Mouse (Mus musculus): Measurements from ENCODE around the gene Atxn7l1.
A peak's percentile ranks its signal among the peaks of the same experiment; 100 is the strongest.

Gene Atxn7l1

GRCm38 (mm10) chr12:33322547-33322946 lies 175.1 kb downstream of the Atxn7l1 start:
- peak in 1 of 2 experiments; percentile 35 for DNase-seq (ENCODE audit: low spot score in 2 of 2)

- no peak for DNase-seq (ENCODE audit: low spot score in 2 of 2)
Measured at GRCm38 (mm10) chr12:33323821-33324220, 176.3 kb downstream of the Atxn7l1 start.

GRCm38 (mm10) chr12:33325424-33325823 lies 177.9 kb downstream of the Atxn7l1 start:
- DNase-seq (ENCODE audit: low spot score in 2 of 2): no peak

GRCm38 (mm10) chr12:33332046-33332445 lies 184.6 kb downstream of the Atxn7l1 start:
- DNase-seq (ENCODE audit: low spot score in 2 of 2): no peak

- DNase-seq (ENCODE audit: low spot score in 2 of 2): no peak
Measured at GRCm38 (mm10) chr12:33332796-33333195, 185.3 kb downstream of the Atxn7l1 start.

GRCm38 (mm10) chr12:33333914-33334313 lies 186.4 kb downstream of the Atxn7l1 start:
- peak; percentile 91 for DNase-seq (ENCODE audit: low spot score in 2 of 2)

- peak in 1 of 2 experiments; percentile 24 for DNase-seq (ENCODE audit: low spot score in 2 of 2)
Measured at GRCm38 (mm10) chr12:33334511-33334910, 187.0 kb downstream of the Atxn7l1 start.

- DNase-seq (ENCODE audit: low spot score in 2 of 2): peak; percentile 39 to 51
Measured at GRCm38 (mm10) chr12:33334951-33335350, 187.5 kb downstream of the Atxn7l1 start.

- DNase-seq (ENCODE audit: low spot score in 2 of 2): peak; percentile 25 to 35
Measured at GRCm38 (mm10) chr12:33335410-33335809, 187.9 kb downstream of the Atxn7l1 start.

GRCm38 (mm10) chr12:33336561-33337125 lies 189.2 kb downstream of the Atxn7l1 start:
- DNase-seq (ENCODE audit: low spot score in 2 of 2): peak in 1 of 2 experiments; percentile 56

GRCm38 (mm10) chr12:33337289-33337688 lies 189.8 kb downstream of the Atxn7l1 start:
- DNase-seq (ENCODE audit: low spot score in 2 of 2): no peak

- DNase-seq (ENCODE audit: low spot score in 2 of 2): no peak
Measured at GRCm38 (mm10) chr12:33338170-33338569, 190.7 kb downstream of the Atxn7l1 start.

GRCm38 (mm10) chr12:33339822-33340221 lies 192.3 kb downstream of the Atxn7l1 start:
- DNase-seq (ENCODE audit: low spot score in 2 of 2): no peak

- no peak for DNase-seq (ENCODE audit: low spot score in 2 of 2)
Measured at GRCm38 (mm10) chr12:33340698-33341097, 193.2 kb downstream of the Atxn7l1 start.

- peak in 1 of 2 experiments; percentile 47 for DNase-seq (ENCODE audit: low spot score in 2 of 2)
Measured at GRCm38 (mm10) chr12:33341351-33341892, 193.9 kb downstream of the Atxn7l1 start.

- no peak for DNase-seq (ENCODE audit: low spot score in 2 of 2)
Measured at GRCm38 (mm10) chr12:33344970-33345772, 197.7 kb downstream of the Atxn7l1 start.

- DNase-seq (ENCODE audit: low spot score in 2 of 2): no peak
Measured at GRCm38 (mm10) chr12:33345773-33346435, 198.4 kb downstream of the Atxn7l1 start.

- DNase-seq (ENCODE audit: low spot score in 2 of 2): no peak
Measured at GRCm38 (mm10) chr12:33352671-33353070, 205.2 kb downstream of the Atxn7l1 start.

- no peak for DNase-seq (ENCODE audit: low spot score in 2 of 2)
Measured at GRCm38 (mm10) chr12:33358345-33358744, 210.9 kb downstream of the Atxn7l1 start.

GRCm38 (mm10) chr12:33359209-33359608 lies 211.7 kb downstream of the Atxn7l1 start:
- no peak for DNase-seq (ENCODE audit: low spot score in 2 of 2)

GRCm38 (mm10) chr12:33359878-33360482 lies 212.5 kb downstream of the Atxn7l1 start:
- no peak for DNase-seq (ENCODE audit: low spot score in 2 of 2)

- DNase-seq (ENCODE audit: low spot score in 2 of 2): no peak
Measured at GRCm38 (mm10) chr12:33360729-33361128, 213.2 kb downstream of the Atxn7l1 start.

Data from spleen, postnatal 10 days (tissue).